Mouse (Mus musculus): ENCODE results near the gene Axdnd1.
"Not testable (repeated sequence)": the region's sequence is repeated elsewhere in the genome, so short reads cannot be mapped to it uniquely, and the experiment has no call there.

The Axdnd1 gene

DNA sequence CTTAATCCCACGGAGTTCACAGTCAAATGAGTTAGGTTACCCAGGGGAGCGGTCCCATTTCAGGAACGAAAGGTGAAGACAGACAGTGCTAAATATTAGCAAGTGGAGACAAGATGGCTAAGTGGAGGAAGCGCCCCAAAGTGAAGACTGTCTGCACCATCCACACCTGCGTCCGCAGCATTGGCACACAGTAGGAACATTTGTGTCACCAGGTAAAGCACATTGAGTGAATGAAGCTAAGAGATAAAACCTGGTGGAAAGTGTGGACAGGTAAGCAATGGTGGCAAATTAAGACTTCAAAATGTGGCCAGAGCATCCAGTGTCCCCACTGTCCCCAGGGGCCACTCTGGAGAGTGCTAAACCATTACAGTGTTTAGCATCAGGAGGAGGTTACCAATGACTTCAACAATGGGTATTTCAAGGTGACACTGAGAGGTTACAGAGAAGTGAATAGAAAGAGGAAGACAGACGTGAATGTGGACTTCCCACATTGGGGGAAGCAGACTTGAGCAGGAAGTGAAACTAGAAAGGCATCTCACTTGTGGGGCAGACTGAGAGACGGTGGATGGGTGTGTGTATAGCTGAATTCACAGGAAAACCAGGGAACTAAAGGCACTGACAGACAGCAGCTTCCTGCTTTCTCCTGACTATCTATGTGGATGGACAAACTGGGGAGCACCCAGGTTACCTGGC, 16.2 kb upstream of the Axdnd1 start:
- no peak for DNase-seq

DNA sequence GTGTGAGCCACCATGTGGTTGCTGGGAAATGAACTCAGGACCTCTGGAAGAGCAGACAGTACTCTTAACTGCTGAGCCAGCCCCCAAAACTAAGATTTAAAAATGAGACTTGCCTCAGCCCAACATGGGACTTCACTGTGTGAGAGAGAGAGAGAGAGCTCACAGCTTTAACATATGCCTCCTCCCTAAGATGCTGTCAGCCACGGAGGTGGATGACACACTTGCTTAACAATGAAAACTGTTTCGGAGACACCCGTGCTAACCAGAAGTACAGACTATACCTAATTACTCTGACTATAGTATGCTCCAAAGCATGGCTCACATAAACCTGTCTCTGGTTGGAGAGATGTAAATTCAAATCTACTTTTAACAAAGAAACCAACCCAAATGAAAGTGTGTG, 12.5 kb upstream of the Axdnd1 start:
- no peak for DNase-seq

GRCm38 (mm10) chr1:156432498-156432897, 11.5 kb upstream of the Axdnd1 start:
- no peak for DNase-seq

- DNase-seq = no peak
Observed at GRCm38 (mm10) chr1:156428434-156428833, 7.5 kb upstream of the Axdnd1 start.

DNA sequence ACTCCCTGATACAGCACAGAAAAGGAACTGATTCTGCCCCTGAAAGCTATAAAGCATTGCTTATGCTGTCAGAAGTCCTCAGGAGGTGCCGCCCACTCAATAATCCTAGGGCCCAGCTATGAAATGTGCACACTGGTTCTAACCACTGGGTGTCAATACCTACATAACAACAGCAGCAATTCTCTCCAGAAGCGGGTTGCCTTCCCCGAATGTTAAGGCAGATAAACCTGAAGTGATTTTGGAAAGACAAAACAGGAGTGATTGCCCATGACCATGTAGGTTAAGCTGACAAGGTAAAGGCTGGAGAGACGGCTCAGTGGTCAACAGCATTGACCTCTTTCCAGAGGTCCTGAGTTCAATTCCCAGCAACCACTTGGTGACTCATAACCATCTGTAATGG, 4.8 kb upstream of the Axdnd1 start:
- no peak for DNase-seq

- DNase-seq = no peak
Observed at GRCm38 (mm10) chr1:156424054-156424453, 3.1 kb upstream of the Axdnd1 start.

DNA sequence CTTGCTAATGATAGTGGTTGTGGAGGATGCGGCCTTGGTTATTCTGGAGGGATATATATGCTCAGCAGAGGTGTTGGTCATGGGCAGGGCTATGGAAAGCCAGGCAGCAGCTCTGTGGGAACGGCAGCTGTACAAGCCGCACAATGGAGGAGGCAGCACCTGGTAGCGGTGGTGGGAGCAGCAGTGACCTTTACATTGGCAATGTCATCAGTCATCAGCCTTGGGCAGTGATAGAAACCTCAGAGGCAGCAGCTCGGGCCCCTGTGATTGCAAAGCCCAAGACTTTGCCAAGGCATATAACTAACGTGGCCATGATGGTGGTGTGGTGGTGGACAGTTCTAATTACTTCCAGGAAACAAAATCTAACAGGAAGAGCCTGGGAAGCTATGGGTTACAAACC, 2.5 kb upstream of the Axdnd1 start:
- no peak for DNase-seq

DNA sequence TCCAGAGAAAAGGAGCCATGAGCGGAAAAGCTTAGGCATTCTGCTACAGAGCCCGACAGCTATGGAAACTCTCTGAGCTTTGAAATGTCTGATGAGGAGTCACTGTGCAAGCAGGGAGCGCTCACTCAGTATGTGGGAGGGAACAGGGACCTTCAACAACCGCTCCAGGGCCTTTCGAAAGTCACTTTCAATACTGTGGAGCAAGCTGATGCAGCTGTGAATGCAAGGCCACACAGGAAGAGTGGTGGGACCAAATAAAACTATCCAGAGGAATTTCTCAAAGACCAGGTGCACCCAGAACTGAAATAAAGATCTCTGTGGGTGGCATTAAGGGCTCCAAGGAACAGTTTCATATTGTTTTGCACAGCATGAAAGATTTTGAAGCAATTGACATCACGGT, 1.9 kb upstream of the Axdnd1 start:
- no peak for DNase-seq

DNA sequence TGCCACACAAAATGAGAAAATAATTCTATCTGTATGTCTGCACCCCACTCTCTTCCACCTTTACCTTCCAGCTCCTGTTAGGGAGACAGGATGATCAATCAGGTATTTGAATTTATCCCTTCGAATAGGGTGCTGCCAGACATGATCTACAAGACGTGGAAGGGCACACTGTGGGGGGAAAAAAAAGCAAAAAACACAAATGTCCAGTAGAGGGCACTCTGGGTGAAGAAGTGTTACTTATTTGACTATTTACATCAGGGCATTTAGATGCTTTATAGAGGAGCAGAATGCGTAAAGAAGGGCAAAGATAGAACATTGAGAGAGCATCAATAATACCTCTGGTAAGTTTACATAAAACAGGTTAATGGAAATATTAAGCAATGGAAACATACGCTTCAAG, 2.8 kb downstream of the Axdnd1 start:
- DNase-seq = peak; percentile 71

DNA sequence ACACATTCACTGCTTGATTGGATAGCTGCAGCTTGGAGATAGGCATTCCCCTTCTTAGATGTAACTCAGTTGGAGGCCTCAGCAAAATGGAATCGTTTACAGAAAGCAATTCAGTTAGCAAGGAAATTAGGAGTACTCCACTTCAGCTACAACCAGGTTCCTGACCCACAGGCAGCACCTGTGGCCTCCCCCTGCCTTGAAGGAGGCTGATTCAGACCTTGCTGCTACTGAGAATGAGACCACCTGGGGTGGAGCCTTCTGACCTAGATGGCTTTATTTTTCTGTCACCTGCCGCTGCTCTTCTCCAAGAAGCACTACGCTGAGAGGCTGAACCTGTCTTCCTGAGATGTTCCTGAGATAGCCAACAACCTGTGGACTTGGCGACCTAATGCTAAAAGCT, 12.4 kb downstream of the Axdnd1 start:
- no peak for DNase-seq

GRCm38 (mm10) chr1:156408004-156408403, 13.0 kb downstream of the Axdnd1 start:
- DNase-seq = no peak

GRCm38 (mm10) chr1:156403251-156403650, 17.7 kb downstream of the Axdnd1 start:
- no peak for DNase-seq

DNA sequence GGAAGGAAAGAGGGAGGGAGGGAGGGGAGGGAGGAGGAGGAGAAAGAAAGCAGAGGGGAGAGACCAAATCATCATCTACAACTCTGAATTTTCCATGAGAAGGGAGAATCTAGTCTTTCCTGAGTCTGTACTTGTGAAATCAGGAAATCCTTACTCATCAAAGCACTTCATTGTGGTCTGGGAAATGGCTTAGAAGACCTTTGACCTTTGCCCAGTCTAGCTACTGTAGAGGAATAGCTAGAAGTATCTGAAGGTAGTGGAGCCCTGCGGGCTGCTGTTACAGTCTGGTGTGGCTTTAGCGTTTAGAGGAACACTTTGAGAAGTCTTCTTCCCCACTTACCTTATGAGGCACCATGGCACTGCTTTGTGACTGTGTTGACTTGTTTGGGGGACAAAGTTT, 18.5 kb downstream of the Axdnd1 start:
- peak; percentile 70 for DNase-seq

DNA sequence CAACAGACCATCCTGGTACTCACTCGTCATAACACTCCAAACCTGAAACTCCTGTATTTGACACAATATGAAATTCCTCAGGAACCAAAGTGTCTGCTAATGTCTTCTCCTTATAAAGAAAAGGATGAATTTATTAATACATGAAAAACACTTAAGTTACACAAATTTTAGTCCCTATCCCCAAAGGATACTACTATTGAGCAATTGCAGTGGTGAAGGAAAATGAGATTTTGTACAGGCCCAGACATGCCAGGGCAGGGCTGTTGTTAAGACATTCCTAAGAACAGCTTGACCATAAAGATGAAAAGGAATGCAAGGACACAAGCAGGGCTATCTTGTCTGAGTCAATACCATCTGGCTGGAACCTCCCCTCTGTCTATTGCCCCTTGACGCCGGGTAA, 20.8 kb downstream of the Axdnd1 start:
- DNase-seq = not testable (repeated sequence)

DNA sequence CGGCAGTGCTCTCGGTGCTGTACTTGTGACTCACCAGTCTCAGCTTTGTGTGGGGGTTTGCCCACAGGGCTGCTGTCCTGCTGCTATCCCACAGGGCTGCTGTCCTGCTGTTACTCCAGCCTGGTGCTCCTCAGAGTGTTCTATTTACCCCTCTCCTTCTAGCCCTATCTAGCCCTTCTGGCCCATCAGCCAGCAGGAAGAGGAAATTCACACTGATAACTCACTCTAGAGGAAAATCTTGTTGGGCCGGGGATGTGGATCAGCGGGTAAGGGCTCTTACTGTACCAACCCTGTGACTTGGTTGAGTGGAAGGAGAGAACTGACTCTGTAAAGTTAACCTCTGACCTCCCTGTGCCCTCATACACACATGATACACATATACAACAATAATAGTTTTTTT, 27.8 kb downstream of the Axdnd1 start:
- DNase-seq = no peak

GRCm38 (mm10) chr1:156386880-156387279, 34.1 kb downstream of the Axdnd1 start:
- DNase-seq = no peak

DNA sequence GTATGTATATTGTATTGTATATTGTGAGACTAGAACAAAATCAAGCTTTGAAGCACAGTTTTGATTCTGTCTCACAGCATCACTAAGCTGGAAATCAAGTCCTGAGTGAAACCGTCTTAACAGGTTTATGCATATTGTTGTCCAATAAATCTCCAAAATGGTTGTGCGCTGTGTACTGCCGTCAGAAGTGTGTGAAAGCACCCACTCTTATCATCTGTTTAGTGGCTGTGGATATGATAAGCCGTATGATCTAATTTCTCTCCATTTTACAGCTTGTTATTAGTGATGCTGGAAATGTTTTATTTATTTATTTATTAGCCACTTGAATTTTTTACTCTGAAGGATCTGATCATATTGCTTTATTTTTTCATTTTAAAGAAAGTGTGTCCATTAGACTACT, 34.7 kb downstream of the Axdnd1 start:
- no peak for DNase-seq

- DNase-seq = no peak
Observed at GRCm38 (mm10) chr1:156381217-156381616, 39.7 kb downstream of the Axdnd1 start.

DNA sequence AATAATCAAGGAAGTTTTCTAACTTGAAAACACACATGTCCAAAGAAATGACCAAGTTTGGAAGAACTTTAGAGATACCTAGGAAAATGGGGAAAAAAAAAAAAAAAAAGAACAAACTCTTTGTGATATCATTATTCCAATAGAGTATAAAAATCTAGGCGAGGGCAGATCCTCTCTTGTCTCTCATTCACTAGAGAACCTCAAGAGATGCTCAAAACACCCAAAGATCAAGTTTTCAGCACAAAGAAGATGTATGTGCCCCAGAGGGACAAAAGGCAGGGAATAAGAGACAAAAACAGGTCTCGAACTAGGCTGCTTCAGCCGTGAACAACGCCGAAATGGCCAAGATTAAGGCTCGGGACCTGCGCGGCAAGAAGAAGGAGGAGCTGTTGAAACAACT, 55.2 kb downstream of the Axdnd1 start, which contains the start of gene Gm2000:
Gm2000 (plus strand) TSS at position 301 of the 400 bp plus-strand sequence.
- no peak for DNase-seq

DNA sequence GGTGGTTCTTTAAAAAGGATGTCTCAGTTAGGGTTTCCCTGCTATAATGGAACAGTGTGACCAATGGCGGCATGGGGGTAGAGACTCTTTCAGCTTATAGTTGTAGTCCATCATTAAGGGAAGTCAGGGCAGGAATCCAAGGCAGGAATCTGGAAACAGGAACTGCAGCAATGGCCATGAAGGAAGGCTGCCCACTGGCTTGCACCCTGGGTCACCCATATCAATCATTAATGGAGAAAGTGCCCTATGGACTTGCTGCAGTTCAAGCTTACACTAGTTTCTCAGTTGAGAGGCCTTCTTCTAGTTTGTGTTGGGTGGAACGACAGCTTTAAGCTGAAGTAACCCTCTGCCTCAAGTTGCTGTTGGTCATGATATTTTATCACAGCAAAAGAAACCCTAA, 68.5 kb downstream of the Axdnd1 start:
- peak; percentile 79 for DNase-seq

- DNase-seq = no peak
Observed at GRCm38 (mm10) chr1:156350441-156350840, 70.5 kb downstream of the Axdnd1 start.

DNA sequence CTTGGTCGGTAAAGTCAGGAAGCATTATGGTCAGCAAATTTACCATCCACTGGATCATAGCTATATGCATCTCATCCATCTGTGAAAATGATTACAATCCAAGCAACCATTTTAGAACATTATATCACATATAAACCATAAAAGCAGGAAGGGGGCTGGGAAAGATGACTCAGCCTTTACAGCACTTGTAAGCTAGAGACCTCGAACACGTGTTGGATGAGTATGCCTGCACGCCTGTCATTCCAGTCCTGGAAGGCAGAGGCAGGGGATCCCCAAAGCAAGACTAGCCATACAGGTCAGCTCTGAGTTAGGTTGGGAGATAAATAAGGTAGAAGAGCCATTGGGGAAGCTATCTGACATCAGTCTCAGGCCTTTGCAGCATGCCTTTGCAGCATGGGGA, 71.9 kb downstream of the Axdnd1 start:
- no peak for DNase-seq

GRCm38 (mm10) chr1:156345633-156346032, 75.3 kb downstream of the Axdnd1 start:
- no peak for DNase-seq

- no peak for DNase-seq
Observed at GRCm38 (mm10) chr1:156344433-156344832, 76.5 kb downstream of the Axdnd1 start.

DNA sequence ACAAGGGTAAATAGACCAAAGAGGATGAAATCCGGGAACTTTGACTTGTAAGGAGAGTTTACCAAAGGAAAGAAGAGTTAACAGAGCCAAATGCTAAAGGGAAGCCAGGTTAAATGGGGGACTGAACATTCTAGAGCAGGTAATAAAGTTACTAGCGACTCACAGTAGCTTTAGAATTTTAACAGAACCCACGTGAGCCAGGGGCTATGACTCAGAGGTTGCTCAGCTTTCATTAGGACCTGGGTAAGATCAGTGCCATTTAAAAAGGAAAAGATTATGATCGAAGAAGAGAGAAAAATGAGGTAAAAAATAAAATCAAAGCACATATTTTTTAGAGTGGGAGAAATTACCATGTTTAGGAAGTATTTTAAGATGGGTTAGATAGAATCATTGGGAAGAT, 80.1 kb downstream of the Axdnd1 start:
- no peak for DNase-seq
